Mouse (Mus musculus) CD4-positive, CD25-positive, alpha-beta regulatory T cell, adult 2 months (primary cell): Measurements from ENCODE around the gene A930033H14Rik.
A peak's percentile ranks its signal among the peaks of the same experiment; 100 is the strongest.

Experiments used
- DNase-seq: peaks from one replicate; pipeline ENCODE4 v3.0.0-alpha.2; 2012; ENCODE audit warnings: low read depth, low spot score

The A930033H14Rik gene

DNA sequence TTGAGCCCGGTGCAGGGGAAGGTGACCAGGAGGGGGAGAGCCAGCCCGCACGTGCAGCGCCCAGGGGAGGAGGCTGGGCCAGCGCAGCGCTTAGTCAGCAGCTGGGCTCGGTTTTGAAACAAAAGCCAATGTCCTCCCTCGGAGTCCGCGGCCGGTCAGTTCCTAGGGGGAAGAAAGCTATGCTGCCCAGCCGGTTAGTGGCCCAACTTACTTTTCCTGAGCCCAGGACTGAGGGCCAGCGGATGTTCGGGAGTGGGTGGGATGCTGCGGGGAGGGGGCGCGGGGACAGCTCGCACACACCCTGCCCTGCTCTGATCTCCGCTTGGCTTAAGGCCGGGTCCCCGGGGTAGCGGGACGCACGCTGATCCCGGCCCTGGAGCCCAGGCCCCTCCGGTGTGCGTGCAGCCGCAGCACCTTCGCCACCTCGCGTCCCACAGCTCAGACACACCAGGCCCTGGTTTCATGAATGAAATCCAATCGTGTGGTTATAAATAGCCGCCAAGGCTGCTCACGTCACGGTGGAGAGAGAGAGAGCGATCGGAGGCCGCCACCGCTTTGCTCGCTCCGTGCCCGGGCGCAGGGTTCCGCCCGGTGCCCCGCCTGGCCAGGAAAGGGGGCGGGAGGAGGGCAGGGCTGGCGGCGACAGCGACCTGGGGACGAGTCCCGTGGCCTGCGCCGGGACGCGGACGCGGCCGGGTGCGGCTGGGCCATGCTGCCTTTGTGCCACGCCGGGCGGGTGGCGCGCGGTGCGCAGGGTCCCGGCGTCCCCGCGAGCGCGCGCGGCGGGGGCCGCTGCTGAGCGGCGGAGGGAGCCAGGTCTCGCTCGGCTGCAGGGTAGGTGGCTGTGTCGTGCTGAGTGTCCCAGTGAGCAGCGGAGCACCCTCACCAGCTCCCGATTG lies at the start of gene A930033H14Rik:
Gene A930033H14Rik (minus strand): TSS at position 557 of the 899 bp plus-strand sequence.
- DNase-seq = peak; percentile 50

DNA sequence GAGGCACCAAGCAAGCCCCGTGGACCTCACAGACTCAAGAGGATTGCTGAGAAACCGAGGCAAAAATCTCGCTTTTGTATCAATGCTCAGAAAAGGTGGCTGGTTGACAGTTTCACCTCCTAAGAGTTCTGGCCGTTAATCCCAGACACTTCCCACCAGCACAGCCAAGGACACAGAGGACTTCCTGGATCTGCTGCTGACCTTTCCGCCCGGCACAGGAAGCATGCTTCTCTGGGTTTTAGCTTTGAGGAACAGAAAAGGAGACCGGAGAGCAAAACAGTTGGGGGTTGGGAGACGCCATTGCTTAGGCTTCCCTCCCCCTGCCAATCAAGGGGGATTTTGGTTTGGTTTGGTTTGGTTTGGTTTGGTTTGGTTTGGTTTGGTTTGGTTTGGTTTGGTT lies 47.0 kb upstream of the A930033H14Rik start:
- DNase-seq = no peak

DNA sequence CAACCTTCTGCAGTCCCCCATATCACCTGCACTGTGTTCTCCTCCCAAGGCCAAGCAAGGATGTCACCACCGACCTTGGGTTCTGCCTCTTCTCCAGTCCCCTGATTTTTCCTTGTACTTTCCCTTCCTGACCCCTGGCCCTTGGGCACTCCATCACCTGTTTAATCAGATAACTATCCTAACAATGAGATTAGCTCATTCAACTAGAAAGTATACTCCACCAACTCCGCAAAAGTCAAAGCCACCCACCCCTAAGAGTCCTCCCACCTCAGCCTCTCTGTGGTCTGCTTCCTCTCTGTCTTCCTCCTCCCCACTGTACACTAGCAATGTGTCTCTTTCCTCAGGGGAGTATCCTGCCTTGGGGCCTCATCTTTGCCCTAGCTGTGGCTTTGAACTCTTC lies 46.3 kb upstream of the A930033H14Rik start:
- DNase-seq = no peak

DNA sequence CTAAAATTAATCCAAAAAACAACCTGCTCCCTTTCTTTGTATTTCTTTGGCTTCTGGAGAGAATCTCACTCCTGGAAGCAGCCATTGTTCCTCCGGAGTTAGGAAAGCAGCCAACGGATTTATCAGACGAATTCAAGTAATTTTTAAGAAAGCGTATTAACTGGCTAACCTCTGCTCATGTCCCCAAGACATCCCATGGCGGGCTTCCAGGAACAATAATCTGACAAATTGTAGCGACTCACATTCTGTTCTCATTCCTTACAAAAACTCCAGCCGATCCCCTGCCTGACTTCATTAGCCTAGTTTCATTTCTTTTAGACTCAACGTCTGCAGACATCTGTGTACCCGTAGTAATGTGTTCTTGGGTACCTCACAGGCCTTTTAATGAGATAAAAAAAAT lies 45.7 kb upstream of the A930033H14Rik start:
- DNase-seq = no peak

DNA sequence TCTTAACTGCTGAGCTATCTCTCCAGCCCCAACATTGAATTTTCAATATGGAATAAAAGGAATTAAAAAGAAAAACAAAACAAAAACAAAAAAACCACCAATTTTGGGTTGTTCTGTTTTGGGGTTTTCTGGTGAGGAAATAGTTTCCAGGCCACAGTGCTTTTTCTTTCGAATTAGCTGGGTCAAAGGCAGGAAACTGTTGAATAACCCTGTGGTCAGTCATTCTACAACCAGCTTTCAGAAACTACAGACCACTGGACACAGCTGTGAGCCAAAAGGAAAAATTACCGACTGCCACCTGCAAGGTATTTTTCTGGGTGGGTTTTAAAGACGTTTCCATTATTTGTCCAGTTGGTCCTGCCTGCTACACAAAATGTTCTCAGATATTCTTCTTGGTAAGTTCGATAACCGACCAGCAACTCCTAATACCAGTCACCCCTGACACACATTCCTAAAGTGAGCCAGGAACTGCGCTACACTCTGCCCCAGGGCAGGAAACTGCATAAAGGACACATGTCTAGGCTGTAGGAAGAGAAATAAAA lies 44.8 kb upstream of the A930033H14Rik start:
- DNase-seq = no peak

DNA sequence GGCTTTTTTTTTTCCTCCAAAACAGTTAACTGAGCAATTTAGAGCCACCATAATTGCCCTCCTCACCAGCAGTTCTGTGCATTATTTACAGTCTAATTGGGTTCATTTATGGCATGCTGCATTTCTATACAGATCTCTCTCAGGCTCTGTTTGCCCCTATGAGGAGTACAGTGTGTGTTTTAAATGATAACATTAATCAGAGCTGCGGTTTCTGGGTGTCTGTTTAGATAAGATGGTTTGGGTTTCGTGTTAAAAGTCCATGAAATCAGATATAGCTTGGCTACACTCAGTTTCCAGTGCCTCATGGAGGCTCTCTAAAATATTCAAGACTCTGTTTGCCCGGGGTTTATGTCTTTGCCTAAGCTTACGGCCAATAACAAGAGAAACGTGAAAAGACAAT lies 42.7 kb upstream of the A930033H14Rik start:
- no peak for DNase-seq

DNA sequence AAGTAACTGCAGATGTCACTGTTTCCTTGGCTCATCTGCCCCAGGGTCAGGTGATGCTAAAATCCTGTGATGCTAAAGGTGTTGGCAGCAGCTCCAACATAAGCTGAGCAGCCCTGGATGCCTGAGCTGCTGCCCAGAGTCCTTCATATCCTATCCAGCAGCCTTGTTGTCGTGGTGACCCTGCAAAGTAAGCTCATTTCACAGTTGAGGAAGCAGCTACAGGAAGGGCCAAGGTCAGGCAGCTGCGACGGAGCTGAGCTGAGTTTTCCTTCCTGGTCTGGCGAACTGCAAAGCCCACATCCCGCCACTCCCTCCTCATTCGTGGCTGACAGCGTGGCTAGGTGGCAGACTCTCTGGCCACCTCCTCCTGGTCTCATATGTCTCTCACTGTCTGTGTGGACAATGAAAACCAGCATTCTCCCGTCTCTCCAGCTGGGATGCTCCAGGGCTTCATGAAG lies 41.5 kb upstream of the A930033H14Rik start:
- DNase-seq = no peak

DNA sequence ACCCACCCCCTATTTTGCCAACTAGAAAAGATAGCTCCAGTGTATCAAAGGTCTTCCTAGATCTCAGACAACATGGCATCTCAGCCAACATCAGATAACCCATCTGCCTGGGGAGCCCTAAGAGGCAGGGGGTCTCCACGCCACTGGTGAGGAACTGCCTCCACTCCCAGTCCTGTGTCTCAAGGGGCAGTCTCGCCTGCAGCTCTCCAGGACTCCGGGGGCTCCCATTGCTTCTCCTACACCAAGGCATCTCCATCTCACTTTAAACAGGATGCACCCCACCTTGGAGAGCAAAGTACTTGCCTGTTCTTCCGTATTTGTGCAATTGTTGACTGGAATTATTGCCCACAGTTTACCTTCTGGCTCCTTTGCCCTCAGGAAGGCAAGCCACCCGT lies 40.8 kb upstream of the A930033H14Rik start:
- DNase-seq = no peak

DNA sequence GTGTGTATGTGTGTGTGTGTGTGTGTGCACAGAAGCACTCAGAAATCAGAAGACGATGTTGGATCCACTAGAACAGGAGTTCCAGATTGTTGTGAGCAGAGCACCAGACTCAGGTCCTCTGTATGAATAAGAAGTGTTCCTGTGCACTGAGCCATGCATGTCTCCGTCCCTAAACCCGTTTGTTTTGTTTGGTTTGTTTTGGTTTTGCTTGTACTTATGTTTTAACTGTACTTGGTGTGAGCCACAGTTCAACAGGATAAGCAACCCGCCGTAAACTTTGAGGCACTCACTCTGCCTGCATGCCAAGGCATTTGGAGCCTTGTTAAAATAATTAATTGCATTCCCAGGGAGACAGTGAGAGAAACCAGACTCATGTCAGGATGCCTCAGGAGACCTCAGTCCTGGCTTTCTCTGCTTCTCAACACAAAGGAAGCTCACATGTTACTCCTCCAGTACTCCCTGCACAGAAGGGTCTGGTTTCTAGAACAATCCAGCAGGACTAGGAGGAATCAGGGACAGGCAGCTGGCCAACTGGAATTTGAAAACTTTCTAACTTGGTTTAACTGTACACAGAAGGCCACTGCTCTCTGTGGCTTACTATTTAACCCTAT lies 40.3 kb upstream of the A930033H14Rik start:
- DNase-seq = no peak

DNA sequence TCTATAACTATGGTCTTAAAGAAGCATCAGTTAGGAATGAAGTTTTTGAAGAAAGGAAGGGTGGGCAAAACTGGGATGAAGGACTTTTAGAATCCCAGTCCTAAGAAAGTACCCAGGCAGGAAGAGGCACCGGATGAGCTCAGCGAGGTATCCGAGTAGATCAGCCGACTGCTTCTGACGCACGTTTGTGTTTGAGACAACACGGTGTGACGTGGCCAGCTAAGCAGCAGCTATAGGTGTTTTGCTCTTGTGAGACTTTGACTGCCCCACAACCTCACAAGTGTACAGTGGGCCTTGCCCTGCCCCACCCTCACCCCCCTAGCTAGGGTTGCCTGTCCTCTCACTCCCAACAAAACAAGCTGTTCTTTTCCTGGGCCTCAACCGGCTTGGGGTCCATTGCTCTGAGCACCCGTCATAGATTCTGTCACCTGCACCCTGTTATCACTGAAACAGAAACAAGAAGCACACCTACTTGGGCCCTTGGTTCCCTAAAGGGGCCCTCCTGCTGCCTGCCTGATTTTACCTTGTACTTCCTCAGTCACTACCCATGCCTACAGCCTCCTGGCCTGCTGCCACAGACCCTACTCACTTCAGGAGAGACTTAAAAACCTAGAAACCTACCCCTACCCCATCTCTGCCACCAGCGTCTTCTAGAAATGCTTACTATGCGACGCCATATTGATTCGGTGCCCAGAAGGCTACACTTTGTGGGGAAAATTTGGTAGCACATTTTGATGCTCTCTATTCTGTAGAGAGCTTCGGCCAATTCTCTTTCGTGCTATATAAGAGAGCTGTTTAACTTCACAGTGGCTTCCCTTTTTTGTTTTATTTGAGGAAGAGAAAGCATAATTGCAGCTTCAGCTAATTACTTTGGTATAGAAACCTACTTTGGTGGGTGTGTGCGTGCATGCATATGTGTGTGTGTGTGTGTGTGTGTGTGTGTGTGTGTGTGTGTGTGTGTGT lies 39.5 kb upstream of the A930033H14Rik start:
- DNase-seq = no peak

DNA sequence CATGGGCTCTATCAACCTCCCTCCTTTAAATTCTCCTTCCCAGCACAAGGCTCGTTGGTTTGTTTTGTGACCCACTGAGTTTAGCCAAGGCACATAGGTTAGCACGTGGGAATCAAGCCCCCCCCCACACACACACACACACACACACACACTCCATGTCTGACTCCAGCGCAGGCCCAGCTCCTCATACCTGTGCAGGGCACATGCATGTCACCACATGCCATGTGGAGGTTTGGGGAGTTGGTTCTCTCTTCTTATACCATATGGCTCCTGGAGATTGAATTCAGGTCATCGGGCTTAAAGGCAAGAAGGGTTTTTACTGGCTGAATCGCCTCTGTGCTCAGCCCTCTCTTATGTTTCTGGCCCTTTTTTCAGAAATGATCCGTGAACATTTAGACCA lies 38.4 kb upstream of the A930033H14Rik start:
- no peak for DNase-seq

DNA sequence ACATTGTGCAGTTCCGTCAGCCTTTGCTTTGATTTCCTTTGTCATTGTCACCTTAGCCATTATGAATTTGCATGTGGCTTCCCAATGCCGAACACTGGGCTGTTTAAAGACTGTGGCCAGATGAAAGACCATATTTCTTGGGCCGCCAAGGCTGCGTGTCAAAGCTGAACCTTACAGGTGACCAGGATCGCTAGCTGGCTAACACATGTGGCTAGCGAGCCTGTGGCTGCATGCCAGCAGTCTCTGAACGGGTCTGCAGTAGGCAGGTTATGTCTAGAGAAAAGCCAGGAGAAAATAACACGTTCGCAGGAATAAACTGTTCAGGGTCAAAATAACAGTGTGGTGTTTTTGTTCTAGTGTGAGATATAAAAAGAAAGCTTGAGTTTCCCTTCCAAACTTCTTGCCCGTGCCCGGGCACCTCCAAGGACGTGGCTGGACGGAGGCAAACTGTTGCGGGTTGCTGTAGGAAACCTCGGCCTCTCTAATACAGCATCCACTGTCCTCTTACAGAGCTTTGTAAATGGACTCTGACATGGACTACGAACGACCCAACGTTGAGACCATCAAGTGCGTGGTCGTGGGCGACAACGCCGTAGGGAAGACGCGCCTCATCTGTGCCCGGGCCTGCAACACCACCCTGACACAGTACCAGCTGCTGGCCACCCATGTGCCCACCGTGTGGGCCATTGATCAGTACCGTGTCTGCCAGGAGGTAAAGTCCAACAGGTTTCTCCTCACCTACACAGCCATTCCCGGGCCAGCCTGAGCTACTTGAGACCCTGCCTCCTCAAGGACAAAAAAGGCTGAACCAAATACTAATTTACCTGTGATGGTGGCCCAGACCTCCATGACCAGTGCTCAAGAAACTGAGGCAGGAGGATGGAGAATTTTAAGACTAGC lies 35.6 kb upstream of the A930033H14Rik start:
- no peak for DNase-seq

DNA sequence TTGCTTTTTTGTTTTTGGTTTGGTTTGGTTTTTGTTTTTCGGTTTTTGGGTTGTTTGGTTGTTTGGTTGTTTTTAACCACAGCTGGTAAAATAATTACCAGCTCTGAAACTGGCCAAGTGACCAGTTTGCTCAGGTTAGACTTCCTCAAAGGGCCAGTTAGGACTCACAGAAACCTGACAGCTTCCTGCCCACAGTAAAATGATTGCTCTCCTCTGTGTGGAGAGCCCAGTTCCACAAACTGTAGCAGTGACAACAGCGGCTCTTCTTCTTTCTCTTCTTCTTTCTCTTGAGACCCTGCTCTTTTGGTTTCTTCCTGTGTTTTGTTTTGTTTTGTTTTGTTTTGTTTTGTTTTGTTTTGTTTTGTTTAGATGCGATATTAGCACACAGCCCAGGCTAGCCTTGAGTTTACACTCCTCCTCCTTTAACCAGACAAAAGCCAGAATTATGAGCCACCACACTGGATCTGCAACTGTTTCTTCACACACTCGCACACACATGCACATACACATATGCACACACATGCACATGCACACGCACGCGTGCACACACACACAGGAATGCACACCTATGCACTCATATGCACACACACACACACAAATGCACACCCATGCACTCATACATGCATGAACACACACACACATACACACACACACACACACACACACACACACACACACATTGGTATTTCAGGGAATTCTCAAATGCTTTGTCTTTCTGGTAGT lies 34.6 kb upstream of the A930033H14Rik start:
- no peak for DNase-seq

DNA sequence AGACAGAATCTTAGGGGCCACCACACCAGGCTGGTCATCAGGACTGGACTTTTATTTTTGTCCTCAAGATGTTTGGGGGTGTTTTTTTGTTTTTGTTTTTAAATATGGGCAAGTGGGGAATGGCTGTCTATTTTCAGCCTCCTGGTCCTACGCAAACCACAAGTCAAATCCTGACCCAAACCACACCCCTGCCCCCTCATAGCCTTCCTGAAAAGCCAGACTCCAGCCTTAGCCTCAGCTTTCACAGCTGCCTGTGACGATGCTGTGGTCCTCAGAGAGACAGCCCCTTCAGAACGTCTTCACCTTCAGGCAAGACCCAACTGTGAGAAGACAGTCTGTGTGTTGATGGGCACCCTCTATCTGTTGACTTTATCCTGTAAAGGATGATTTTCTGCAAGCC lies 33.9 kb upstream of the A930033H14Rik start:
- no peak for DNase-seq

DNA sequence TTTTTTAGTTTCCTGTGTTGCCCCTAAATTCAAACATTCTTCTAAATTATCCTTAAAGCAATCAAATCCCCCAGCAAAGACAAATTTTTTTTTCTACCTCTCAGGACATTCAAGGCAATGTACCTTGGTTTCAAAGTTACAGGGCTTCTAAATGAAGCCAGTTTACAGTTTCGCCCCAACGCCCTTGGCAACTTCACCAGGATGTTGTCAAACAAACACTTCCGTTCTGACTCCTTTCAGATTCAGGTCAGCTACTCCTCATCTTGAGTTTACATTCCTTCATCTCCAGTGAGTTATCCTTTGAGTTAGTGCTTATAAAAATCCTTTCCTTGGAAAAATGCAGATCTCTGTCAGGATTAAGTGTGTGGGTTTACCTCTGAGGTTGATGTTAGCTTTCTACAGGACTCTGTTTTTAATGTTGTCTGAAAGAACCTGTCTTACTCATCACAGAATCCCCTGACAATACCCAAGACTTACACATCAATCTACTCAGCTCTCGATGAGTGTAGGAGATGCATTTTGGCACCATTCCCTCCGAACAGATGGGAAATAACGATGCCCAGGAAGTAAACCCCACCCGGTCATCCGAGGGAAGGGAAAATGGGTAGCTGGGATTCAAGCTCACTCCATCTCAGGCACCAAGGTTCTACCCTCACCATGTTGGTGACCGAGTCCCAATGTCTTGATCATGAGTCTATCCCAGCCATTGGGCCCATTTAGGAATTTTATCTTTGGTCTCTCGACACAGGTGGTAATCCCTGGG lies 33.2 kb upstream of the A930033H14Rik start:
- no peak for DNase-seq

DNA sequence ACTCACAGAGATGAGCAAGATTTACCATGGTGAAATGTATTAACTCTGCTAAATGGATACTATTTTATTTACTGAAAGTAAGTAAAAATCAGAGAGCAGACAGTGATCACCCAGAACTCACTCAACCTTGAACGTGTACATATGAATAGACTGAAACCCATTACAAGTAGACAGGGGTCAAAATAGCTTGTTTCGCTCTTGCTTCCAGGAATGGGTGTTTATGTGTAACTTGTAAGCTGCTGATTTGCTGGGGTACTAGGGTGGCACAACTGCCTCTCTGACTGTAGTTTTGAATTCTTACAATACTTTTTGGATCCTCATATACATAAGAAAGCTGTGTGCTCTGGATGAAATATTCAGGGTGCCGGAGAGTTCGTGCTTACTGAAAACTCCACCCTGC lies 32.3 kb upstream of the A930033H14Rik start:
- DNase-seq = no peak

DNA sequence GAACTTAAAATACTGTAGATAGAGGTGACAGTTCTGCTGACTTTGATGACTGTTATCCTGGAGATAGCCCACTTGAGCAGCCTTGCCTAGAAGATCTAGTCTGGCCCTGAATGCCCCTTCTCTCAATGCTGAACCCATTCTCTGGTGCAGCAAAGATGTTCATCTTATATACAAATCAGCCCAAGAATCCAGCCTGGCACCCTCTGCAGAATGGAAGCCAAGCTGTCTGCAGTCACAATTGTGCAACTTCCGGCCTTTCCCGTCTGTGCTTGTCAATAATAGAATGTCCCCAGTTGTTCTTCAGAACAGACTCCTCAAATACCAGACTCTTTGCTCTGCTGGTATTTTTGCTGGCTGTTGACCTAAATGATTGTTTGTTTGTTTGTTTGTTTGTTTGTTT lies 27.6 kb upstream of the A930033H14Rik start:
- no peak for DNase-seq

DNA sequence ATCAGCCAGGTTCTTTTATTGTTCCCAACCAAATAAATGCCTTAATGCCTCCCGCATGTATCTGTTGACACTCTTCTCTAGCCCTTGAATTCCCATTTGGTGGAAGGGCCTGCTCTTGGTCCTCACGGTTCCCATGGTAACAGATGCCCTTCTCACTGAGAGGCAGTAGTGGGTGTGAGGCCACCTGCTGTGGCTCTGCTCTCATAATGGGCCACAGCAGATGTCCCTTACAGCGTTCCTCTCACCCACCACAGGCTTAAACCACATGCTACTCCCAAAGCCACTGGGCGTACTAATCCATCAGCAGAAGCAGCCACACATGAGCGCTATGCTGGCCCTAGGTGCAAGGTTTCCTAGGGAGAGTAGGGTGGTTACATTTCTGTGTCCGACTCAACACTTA lies 25.4 kb upstream of the A930033H14Rik start:
- DNase-seq = no peak

DNA sequence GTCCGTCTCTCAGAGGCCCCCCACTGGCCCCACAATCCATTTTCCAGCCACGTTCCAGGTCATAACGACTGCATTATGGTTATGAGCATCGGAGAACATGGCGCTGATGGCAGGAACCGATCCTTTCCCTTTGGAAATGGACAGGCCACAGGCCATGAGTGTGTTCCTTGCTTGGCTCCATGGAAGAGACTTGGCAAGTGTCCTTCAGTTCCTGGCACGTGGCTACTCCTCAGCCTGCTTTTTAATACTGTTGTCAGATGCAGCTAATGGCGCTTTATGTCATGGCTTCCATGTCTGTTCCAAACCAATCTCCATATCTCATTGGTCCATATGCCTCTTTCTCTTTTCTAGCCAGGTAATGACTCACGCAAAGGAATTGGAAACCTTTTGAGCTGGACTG lies 24.9 kb upstream of the A930033H14Rik start:
- no peak for DNase-seq
